Mouse (Mus musculus) heart, postnatal 0 days (tissue): ENCODE data around the gene Dhx57. TPM values are rescaled to one million over a fixed set of nuclear protein-coding genes. Genes with fewer than 3 reads are reported as not detected.

Source experiments
- ATAC-seq: fragments of 200-750 bp; cut with Nextera tagmentation; 2 replicates; pipeline ENCODE4 v1.8.0; 2017; ENCODE audit warnings: low read depth, moderate number of reproducible peaks, moderate library complexity; ENCODE audit not compliant: insufficient read depth
- DNase-seq: peaks from one replicate; pipeline ENCODE4 v3.0.0-alpha.2; 2016; ENCODE audit warnings: low spot score
- H3K27ac ChIP-seq: fragments of 300-500 bp; sonication (generic); 2 replicates; pipeline ENCODE4 v1.5.1; 2014; ENCODE audit warnings: low read depth, mild to moderate bottlenecking
- H3K27me3 ChIP-seq: fragments of 300-500 bp; sonication (generic); 2 replicates; pipeline ENCODE4 v1.6.1; 2014; ENCODE audit warnings: low read length, mixed read lengths; ENCODE audit not compliant: control insufficient read depth, insufficient read depth
- H3K36me3 ChIP-seq: fragments of 300-500 bp; sonication (generic); replicated peaks from 2 replicates; pipeline ENCODE4 v1.6.1; 2014; ENCODE audit warnings: low read length, mixed read lengths; ENCODE audit not compliant: control insufficient read depth, insufficient read depth
- H3K4me1 ChIP-seq: fragments of 300-500 bp; sonication (generic); 2 replicates; pipeline ENCODE4 v1.6.1; 2014; ENCODE audit warnings: antibody characterized with exemption; ENCODE audit not compliant: control insufficient read depth, insufficient read depth
- H3K4me2 ChIP-seq: fragments of 300-500 bp; sonication (generic); 2 replicates; pipeline ENCODE4 v1.6.1; 2014; ENCODE audit warnings: low read depth, mild to moderate bottlenecking, low read length, moderate library complexity
- H3K4me3 ChIP-seq: fragments of 300-500 bp; sonication (generic); 2 replicates; pipeline ENCODE4 v1.5.1; 2014; ENCODE audit warnings: low read depth, low read length
- H3K9ac ChIP-seq: fragments of 300-500 bp; sonication (generic); replicated peaks from 2 replicates; pipeline ENCODE4 v1.6.1; 2014; ENCODE audit warnings: low read depth, low read length, mixed read lengths
- H3K9me3 ChIP-seq: fragments of 300-500 bp; sonication (generic); replicated peaks from 2 replicates; pipeline ENCODE4 v1.6.1; 2016; ENCODE audit warnings: low read length; ENCODE audit not compliant: control insufficient read depth
- CTCF ChIP-seq: IDR thresholded peaks from 2 replicates; pipeline ENCODE4 v1.5.1; 2016; ENCODE audit warnings: antibody characterized with exemption, control low read depth, low read depth
- EP300 ChIP-seq: IDR thresholded peaks from 2 replicates; pipeline ENCODE4 v1.6.1; 2016; ENCODE audit warnings: antibody characterized with exemption, low read depth
- WGBS: fragments of 180-500 bp; shearing (Covaris S2); extraction: QIAGEN DNeasy Blood & Tissue Kit; methylation state at CpG from one replicate; pipeline ENCODE4 v1.1.7; 2014; 5-methylcytosine and 5-hydroxymethylcytosine counted together
- polyA plus RNA-seq: library from polyadenylated mRNA; unstranded; fragments of >200 nt; fragmentation: Nextera tagmentation; extraction: Ambion mirVana; gene quantifications from 2 replicates; pipeline ENCODE4 v1.2.1, GENCODE M21; 2015
- total RNA-seq: library from RNA; depleted of rRNA; stranded (reverse); fragments of >200 nt; gene quantifications from 2 replicates; pipeline ENCODE4 v1.2.3, GENCODE M21; 2014; ENCODE audit warnings: low replicate concordance; rRNA removed

The Dhx57 gene
- total and polyA plus RNA-seq, 2 experiments from 2014 or later, result 2.9 to 3.7 TPM

DNA sequence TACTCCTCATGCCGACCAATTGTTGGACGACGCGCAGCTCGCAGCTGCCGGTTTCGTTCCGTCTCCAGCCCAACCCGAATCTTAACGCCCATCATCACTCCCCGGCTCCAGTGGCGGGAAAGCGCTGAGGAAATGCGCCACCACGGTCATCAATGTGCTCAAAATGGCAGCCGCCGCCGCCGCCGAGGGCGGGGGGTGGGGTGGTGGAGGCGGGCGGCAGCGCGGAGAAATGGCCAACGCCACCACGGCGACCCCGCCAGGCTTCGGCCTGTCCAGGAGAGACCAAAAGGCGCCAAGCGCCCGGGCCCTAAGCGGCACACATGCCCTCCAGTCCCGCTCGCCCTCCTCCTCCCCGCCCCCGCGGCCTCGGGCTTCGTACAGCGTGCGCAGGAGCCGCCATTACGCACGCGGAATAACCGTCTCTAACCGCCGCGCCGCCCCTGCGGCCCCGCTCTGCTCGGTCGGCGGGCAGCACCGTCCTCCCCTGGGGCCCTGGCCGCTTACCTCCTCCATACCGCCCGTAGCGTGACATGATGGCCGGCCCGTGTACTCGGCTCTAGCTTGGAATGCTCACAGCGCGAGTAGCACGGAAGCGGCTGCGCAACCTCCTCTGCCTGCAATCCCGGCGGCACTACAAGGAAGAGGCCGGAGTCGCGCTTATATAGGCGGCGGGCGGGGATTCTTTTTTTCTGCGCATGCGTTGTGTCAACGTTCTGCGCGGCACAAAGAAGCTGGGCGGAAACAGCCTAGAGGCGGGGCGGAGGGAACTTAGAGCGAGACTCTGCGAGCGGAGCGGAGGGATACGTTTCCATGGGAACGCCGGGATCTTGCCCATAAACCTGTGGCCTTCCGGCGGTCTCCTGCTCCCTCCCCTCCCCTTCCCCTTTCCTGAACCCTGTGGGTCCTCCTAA, 83.3 kb downstream of the Dhx57 start, which contains the start of the genes Srsf7 and Ttc39d:
Srsf7 (minus strand) TSS at position 637 of the 911 bp plus-strand sequence.
Ttc39d (plus strand) TSS at position 790 of the 911 bp plus-strand sequence.
- TF ChIP-seq CTCF, result no peak
- TF ChIP-seq EP300, result peak; percentile 92; the same call in 1 of the 2 replicates
- Histone ChIP-seq H3K27ac (peak within 1 kb of the TSS; percentile 97), H3K4me2 (peak within 1 kb of the TSS; percentile 93), H3K27me3 (no peaks in the 10 kb centered on the region), H3K9ac (peak within 1 kb of the TSS; percentile 82), H3K36me3 (peaks cover 29% of the 10 kb centered on the region), H3K9me3 (no peaks in the 10 kb centered on the region), H3K4me1 (0 out of 2 replicates have a peak, but pooled peaks cover 5% of the 10 kb centered on the region), H3K4me3 (peak within 1 kb of the TSS; percentile 86)
- under 1% methylated on average over 85 of the region's 95 CpGs for WGBS
- peak; percentile 99 for DNase-seq
- ATAC-seq, result peak; percentile 90

DNA sequence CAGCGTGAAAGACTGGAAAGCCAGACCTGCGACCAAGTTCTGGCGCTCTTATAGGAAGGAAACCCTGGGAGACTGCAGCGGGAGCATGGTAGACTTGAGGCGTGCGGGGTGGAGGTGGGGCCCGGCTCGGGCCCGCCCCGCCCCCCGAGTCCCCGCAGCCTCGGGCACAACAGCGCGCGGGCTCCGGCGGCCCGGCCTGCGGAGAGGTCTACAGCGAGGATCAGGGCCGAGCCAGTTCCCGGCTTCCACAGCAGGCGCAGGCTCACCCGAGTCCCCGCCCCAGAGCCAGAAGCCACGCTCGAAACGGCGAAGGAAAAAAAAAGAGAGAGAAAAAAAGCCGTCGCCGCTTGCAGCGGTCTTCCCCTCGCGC, 84.0 kb downstream of the Dhx57 start:
- H3K36me3 ChIP-seq, result peaks cover 36% of the 10 kb centered on the region
- H3K4me3 ChIP-seq, result peak overlapping the region; percentile 86
- H3K4me2 ChIP-seq, result peak overlapping the region; percentile 93
- H3K27ac ChIP-seq, result peak overlapping the region; percentile 97
- TF ChIP-seq EP300, result no peak
- no peak for TF ChIP-seq CTCF
- ATAC-seq (peak; percentile 37), DNase-seq (no peak)
- H3K9ac ChIP-seq, result peak overlapping the region; percentile 82
- H3K27me3 ChIP-seq, result no peaks in the 10 kb centered on the region
- no peaks in the 10 kb centered on the region for H3K9me3 ChIP-seq
- WGBS, result under 1% methylated on average over 35 of the region's 36 CpGs
- H3K4me1 ChIP-seq, result 0 out of 2 replicates have a peak, but pooled peaks cover 5% of the 10 kb centered on the region

GRCm38 (mm10) chr17:80205657-80206056, 84.6 kb downstream of the Dhx57 start:
- no peak for TF ChIP-seq CTCF
- TF ChIP-seq EP300, result no peak
- Histone ChIP-seq H3K27ac (no peak overlapping the region), H3K4me2 (peak overlapping the region; percentile 93), H3K4me1 (0 out of 2 replicates have a peak, but pooled peaks cover 5% of the 10 kb centered on the region), H3K4me3 (peak overlapping the region; percentile 86), H3K9me3 (no peaks in the 10 kb centered on the region), H3K27me3 (no peaks in the 10 kb centered on the region), H3K36me3 (peaks cover 36% of the 10 kb centered on the region), H3K9ac (peak overlapping the region; percentile 82; the same call in 1 of the 2 replicates)
- 6% methylated on average over 5 of the region's 5 CpGs for WGBS
- DNase-seq (no peak), ATAC-seq (no peak)

GRCm38 (mm10) chr17:80199160-80199778, 91.0 kb downstream of the Dhx57 start:
- no peak for TF ChIP-seq CTCF
- TF ChIP-seq EP300, result no peak
- H3K36me3 ChIP-seq, result peaks cover 48% of the 10 kb centered on the region
- H3K9me3 ChIP-seq, result no peaks in the 10 kb centered on the region
- DNase-seq, result no peak
- no peak overlapping the region for H3K4me3 ChIP-seq
- no peak overlapping the region for H3K27ac ChIP-seq
- WGBS, result 89% methylated on average over 3 of the region's 3 CpGs
- 0 out of 2 replicates have a peak, but pooled peaks cover 5% of the 10 kb centered on the region for H3K4me1 ChIP-seq
- H3K4me2 ChIP-seq, result no peak overlapping the region
- ATAC-seq, result no peak
- H3K27me3 ChIP-seq, result no peaks in the 10 kb centered on the region
- H3K9ac ChIP-seq, result no peak overlapping the region

- ATAC-seq (no peak), DNase-seq (peak; percentile 20)
- Histone ChIP-seq H3K27me3 (no peaks in the 10 kb centered on the region), H3K4me2 (no peak overlapping the region), H3K9me3 (no peaks in the 10 kb centered on the region), H3K4me1 (no peaks in the 10 kb centered on the region), H3K27ac (no peak overlapping the region), H3K9ac (no peak overlapping the region), H3K4me3 (no peak overlapping the region), H3K36me3 (0 out of 2 replicates have a peak, but pooled peaks cover 11% of the 10 kb centered on the region)
- peak; percentile 39 for TF ChIP-seq CTCF
- no peak for TF ChIP-seq EP300
- 66% methylated on average over 5 of the region's 5 CpGs for WGBS
These were observed 97.2 kb downstream of the Dhx57 start for GRCm38 (mm10) chr17:80193075-80193474.

Other genes with a start within 250 kb of the Dhx57 start
- gene Hnrnpll, start 228.1 kb downstream of the Dhx57 start, total RNA-seq, result 36.8 and 37.5 TPM in 2 replicates
- gene Hnrnpll, start 228.1 kb downstream of the Dhx57 start, polyA plus RNA-seq, result 19.0 TPM in 2 replicates
- 15.4 and 19.7 TPM in 2 replicates for gene Galm, start 163.0 kb downstream of the Dhx57 start, total RNA-seq
- gene Galm, start 163.0 kb downstream of the Dhx57 start, polyA plus RNA-seq, result 9.6 and 10.7 TPM in 2 replicates
- gene Srsf7, start 83.2 kb downstream of the Dhx57 start, total RNA-seq, result 84.3 and 86.2 TPM in 2 replicates
- gene Srsf7, start 83.2 kb downstream of the Dhx57 start, polyA plus RNA-seq, result 151 and 154 TPM in 2 replicates
- gene Ttc39d, start 83.0 kb downstream of the Dhx57 start, total RNA-seq, result 1.0 TPM in 1 of 2 replicates, not detected in the other
- gene Ttc39d, start 83.0 kb downstream of the Dhx57 start, polyA plus RNA-seq, result 0.05 and 0.08 TPM in 2 replicates
- gene Gemin6, start 66.0 kb downstream of the Dhx57 start, total RNA-seq, result 0.54 and 4.7 TPM in 2 replicates
- gene Gemin6, start 66.0 kb downstream of the Dhx57 start, polyA plus RNA-seq, result 13.3 and 14.6 TPM in 2 replicates
- 3.9 and 11.7 TPM in 2 replicates for gene Morn2, start 273 bp downstream of the Dhx57 start, total RNA-seq
- 20.4 and 20.6 TPM in 2 replicates for gene Morn2, start 273 bp downstream of the Dhx57 start, polyA plus RNA-seq
- gene Arhgef33, start 16.9 kb upstream of the Dhx57 start, total RNA-seq, result not detected in 2 replicates
- 0.86 and 2.0 TPM in 2 replicates for gene Arhgef33, start 16.9 kb upstream of the Dhx57 start, polyA plus RNA-seq
- not detected in 2 replicates for gene Gm10190, start 83.1 kb upstream of the Dhx57 start, total RNA-seq
- 0.90 and 1.1 TPM in 2 replicates for gene Gm10190, start 83.1 kb upstream of the Dhx57 start, polyA plus RNA-seq
- 2.6 and 6.6 TPM in 2 replicates for gene Sos1, start 190.0 kb upstream of the Dhx57 start, total RNA-seq
- gene Sos1, start 190.0 kb upstream of the Dhx57 start, polyA plus RNA-seq, result 1.7 and 1.8 TPM in 2 replicates